Mouse (Mus musculus): ENCODE data around the gene Ppt2. TPM values are rescaled to one million over a fixed set of nuclear protein-coding genes. Genes with fewer than 3 reads are reported as not detected.

Gene Ppt2
- total and polyA plus RNA-seq, 2 experiments from 2014 or later: 20.2 to 27.2 TPM

DNA sequence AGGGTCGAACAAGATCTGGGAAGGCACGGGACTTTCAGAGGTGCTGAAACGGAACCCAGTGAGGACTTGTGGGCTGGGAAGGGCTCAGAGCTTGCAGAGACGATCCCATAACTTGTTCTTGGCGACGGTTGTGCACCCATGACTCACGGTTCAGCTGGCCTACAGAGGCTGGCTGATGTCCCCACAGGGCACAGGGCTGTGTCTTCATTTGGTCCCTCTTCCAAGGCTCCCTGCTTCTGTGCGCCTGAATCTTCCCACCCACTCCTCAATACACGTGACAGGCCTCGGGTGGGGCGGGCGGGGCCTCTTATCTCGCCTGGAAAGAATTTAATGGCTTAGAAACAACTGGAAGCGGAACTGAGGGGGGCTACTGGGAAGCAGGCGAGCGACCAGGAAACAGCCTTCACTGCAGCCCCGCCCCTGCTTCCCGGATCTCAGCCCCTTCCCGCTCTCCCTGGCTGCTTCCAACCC is 32.8 kb upstream of the Ppt2 start:
- WGBS: 13% methylated on average over 19 of the region's 19 CpGs
- Histone ChIP-seq H3K4me2 (ENCODE audit: low read depth) (peak overlapping the region; percentile 35), H3K4me1 (ENCODE audit: insufficient read depth) (no peaks in the 10 kb centered on the region), H3K36me3 (ENCODE audit: insufficient read depth) (no peaks in the 10 kb centered on the region), H3K9me3 (ENCODE audit: low read length) (no peaks in the 10 kb centered on the region), H3K4me3 (ENCODE audit: low read depth, low read length) (peak overlapping the region; percentile 5; the same call in 1 of the 2 replicates), H3K9ac (no peak overlapping the region), H3K27ac (ENCODE audit: low read depth, low read length) (no peak overlapping the region), H3K27me3 (ENCODE audit: insufficient read depth, low read length) (peaks cover 4% of the 10 kb centered on the region; the same call in 1 of the 2 replicates)
- TF ChIP-seq CTCF (IDR thresholded peaks at IDR 0.05; ENCODE audit: low read depth): no peak
- ATAC-seq (no peak), DNase-seq (no peak)

DNA sequence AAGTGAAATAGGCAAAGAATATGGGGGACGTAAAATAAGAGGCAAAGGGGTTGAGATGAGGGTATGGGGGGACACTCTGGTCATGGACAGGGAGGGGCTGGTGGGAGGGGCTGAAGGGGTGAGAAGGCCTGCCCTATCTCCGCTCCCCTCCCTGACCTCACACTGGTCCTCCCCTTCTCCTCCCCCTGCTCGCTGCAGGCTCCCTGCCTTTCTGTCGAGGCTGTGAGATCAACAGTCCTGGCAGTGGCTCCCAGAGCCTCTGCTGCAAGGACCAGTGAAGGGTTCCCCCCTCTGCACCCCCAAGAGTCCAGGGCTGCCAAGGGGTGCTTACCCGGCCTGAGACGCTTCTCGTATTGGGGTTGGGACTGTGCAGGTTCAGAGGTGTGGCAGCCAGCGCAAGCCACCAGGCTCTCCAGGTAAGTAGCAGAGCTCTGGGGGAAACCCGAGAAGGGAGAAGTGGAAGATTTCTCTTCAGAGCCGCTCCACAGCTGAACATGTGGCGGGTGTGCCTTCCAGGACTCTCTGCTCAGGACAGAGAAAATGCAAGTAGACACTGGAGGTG is 32.0 kb upstream of the Ppt2 start:
- ATAC-seq (no peak), DNase-seq (no peak)
- Histone ChIP-seq H3K4me2 (ENCODE audit: low read depth) (no peak overlapping the region), H3K9ac (no peak overlapping the region), H3K4me1 (ENCODE audit: insufficient read depth) (no peaks in the 10 kb centered on the region), H3K36me3 (ENCODE audit: insufficient read depth) (no peaks in the 10 kb centered on the region), H3K27me3 (ENCODE audit: insufficient read depth, low read length) (peaks cover 4% of the 10 kb centered on the region; the same call in 1 of the 2 replicates), H3K27ac (ENCODE audit: low read depth, low read length) (no peak overlapping the region), H3K4me3 (ENCODE audit: low read depth, low read length) (no peak overlapping the region), H3K9me3 (ENCODE audit: low read length) (no peaks in the 10 kb centered on the region)
- 38% methylated on average over 11 of the region's 11 CpGs for WGBS
- no peak for TF ChIP-seq CTCF (IDR thresholded peaks at IDR 0.05; ENCODE audit: low read depth)

DNA sequence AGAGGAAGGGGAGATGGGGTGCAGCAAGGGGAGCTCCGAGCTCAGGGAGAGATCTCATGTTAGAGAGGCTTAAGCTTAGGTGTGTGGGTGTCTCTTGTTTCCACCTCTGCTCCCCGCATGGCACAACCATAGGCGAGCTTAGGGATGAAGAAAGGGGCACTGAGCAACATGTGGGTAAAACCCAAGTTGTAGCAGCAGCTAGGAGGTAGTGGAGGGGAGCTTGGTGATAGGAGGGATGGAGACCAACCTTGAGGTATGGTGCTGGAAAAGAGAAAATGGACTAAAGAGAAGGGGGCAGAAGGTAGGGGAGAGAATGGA is 31.5 kb upstream of the Ppt2 start:
- WGBS: 70% methylated on average over 3 of the region's 3 CpGs
- Histone ChIP-seq H3K9me3 (ENCODE audit: low read length) (no peaks in the 10 kb centered on the region), H3K9ac (no peak overlapping the region), H3K36me3 (ENCODE audit: insufficient read depth) (no peaks in the 10 kb centered on the region), H3K4me3 (ENCODE audit: low read depth, low read length) (no peak overlapping the region), H3K27me3 (ENCODE audit: insufficient read depth, low read length) (peaks cover 4% of the 10 kb centered on the region; the same call in 1 of the 2 replicates), H3K27ac (ENCODE audit: low read depth, low read length) (no peak overlapping the region), H3K4me2 (ENCODE audit: low read depth) (no peak overlapping the region), H3K4me1 (ENCODE audit: insufficient read depth) (no peaks in the 10 kb centered on the region)
- no peak for TF ChIP-seq CTCF (IDR thresholded peaks at IDR 0.05; ENCODE audit: low read depth)
- DNase-seq (no peak), ATAC-seq (no peak)

DNA sequence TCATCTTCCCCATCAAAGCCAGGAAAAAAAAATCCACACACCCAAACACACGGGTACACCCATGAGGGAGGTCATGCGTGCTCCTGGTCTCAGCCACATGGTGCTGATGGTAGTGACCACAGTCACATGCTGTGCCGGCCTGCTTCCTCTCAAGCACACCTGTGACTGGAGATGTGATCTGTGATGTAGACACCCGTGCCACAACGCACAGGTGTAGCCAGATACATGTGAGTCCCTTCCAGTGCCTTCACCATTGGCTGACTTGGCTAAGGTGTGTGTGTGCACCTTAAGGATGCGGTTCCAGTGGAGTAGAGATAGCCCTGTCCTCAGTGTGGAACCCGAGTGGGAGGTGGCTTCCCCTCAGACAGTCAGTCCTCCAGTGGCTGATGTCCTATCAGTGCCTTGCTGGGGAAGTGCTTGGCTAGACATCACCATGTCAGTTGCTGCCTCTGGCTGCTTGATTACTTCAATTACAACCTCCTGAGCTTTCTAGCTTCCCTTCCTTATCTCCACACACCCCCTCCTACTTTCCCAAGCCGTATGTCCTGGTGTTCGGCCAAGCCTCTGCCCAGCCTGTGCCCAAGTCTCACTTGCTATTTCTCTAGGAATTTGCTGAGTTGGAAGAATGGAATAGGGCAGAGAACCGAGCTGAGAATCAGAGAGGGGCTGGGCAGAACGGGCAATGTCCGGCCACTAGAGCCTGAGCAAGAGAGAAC is 31.0 kb upstream of the Ppt2 start:
- Histone ChIP-seq H3K9me3 (ENCODE audit: low read length) (no peaks in the 10 kb centered on the region), H3K4me3 (ENCODE audit: low read depth, low read length) (no peak overlapping the region), H3K27ac (ENCODE audit: low read depth, low read length) (no peak overlapping the region), H3K4me2 (ENCODE audit: low read depth) (no peak overlapping the region), H3K9ac (no peak overlapping the region), H3K36me3 (ENCODE audit: insufficient read depth) (peaks cover 4% of the 10 kb centered on the region), H3K4me1 (ENCODE audit: insufficient read depth) (no peaks in the 10 kb centered on the region), H3K27me3 (ENCODE audit: insufficient read depth, low read length) (peaks cover 4% of the 10 kb centered on the region; the same call in 1 of the 2 replicates)
- TF ChIP-seq CTCF (IDR thresholded peaks at IDR 0.05; ENCODE audit: low read depth): no peak
- no peak for DNase-seq
- no peak for ATAC-seq
- WGBS: 65% methylated on average over 12 of the region's 12 CpGs

DNA sequence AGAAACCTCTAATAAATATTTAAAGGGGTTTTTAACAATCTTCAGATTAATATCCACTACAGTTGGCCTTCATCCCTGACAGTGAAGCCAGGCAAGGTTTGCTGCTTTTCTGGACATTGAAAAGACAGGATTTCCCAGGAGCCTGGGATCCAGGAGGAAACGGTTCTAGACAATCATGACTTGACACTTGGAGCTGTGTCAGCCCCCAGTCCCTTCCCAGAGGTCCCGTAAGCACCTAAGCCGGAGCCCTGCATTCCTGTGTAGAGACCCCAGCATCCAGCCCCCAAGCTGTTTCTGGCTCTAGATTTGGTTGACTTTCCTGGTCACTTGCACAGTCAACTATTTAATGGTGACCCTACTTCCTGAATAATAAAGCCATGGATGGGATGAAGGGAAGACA is 30.3 kb upstream of the Ppt2 start:
- Histone ChIP-seq H3K27me3 (ENCODE audit: insufficient read depth, low read length) (peaks cover 4% of the 10 kb centered on the region; the same call in 1 of the 2 replicates), H3K36me3 (ENCODE audit: insufficient read depth) (peaks cover 10% of the 10 kb centered on the region), H3K9me3 (ENCODE audit: low read length) (no peaks in the 10 kb centered on the region), H3K4me1 (ENCODE audit: insufficient read depth) (no peaks in the 10 kb centered on the region), H3K4me2 (ENCODE audit: low read depth) (no peak overlapping the region), H3K4me3 (ENCODE audit: low read depth, low read length) (no peak overlapping the region), H3K27ac (ENCODE audit: low read depth, low read length) (no peak overlapping the region), H3K9ac (no peak overlapping the region)
- no peak for TF ChIP-seq CTCF (IDR thresholded peaks at IDR 0.05; ENCODE audit: low read depth)
- DNase-seq (no peak), ATAC-seq (no peak)
- WGBS: 84% methylated on average over 3 of the region's 3 CpGs

DNA sequence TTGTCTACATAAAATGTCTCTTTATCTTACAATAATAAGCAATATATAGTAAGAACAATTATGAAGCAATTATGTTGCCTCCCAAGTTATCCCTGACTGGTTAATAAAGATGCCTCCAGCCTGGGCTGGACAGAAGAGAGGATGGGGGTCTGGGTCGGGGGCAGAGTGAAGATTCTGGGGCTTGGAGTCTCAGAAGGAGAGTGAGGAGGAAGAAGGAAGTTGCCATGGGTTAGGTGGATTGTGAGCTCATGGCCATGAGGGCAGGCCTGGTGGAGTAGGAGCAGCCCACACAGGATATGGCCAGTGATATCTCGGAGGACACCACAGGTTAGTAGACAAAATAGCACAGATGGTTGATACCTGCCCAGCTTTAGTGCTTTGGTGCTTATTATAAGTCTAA is 29.8 kb upstream of the Ppt2 start:
- peaks cover 4% of the 10 kb centered on the region; the same call in 1 of the 2 replicates for H3K27me3 ChIP-seq (ENCODE audit: insufficient read depth, low read length)
- TF ChIP-seq CTCF (IDR thresholded peaks at IDR 0.05; ENCODE audit: low read depth): no peak
- H3K9ac ChIP-seq: no peak overlapping the region
- no peak overlapping the region for H3K4me2 ChIP-seq (ENCODE audit: low read depth)
- DNase-seq (no peak), ATAC-seq (no peak)
- no peak overlapping the region for H3K4me3 ChIP-seq (ENCODE audit: low read depth, low read length)
- peaks cover 14% of the 10 kb centered on the region for H3K36me3 ChIP-seq (ENCODE audit: insufficient read depth)
- 79% methylated on average over 2 of the region's 2 CpGs for whole genome bisulfite sequencing
- no peaks in the 10 kb centered on the region for H3K9me3 ChIP-seq (ENCODE audit: low read length)
- no peak overlapping the region for H3K27ac ChIP-seq (ENCODE audit: low read depth, low read length)
- H3K4me1 ChIP-seq (ENCODE audit: insufficient read depth): no peaks in the 10 kb centered on the region

DNA sequence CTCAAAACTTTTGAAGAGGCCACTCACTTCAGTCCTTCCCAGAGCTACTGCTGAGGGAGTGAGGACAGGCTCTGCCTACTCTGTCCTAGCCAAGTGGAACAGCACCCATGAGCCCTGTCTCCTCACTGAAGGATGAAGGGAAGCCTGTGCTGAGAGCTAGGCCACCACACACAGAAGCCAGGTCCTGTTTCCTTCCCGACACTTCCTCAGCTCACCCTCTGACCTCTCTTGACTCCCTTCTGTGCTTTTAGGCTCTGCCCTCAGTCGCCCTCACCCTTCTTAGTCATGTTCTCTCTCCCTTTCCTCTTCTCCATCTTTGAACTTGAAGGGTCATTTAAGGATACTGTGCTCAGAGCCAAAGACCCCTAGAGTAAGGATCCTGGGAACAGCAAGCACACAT is 29.0 kb upstream of the Ppt2 start:
- H3K27ac ChIP-seq (ENCODE audit: low read depth, low read length): no peak overlapping the region
- ATAC-seq (no peak), DNase-seq (no peak)
- no peaks in the 10 kb centered on the region for H3K9me3 ChIP-seq (ENCODE audit: low read length)
- no peak overlapping the region for H3K4me3 ChIP-seq (ENCODE audit: low read depth, low read length)
- peaks cover 23% of the 10 kb centered on the region for H3K36me3 ChIP-seq (ENCODE audit: insufficient read depth)
- TF ChIP-seq CTCF (IDR thresholded peaks at IDR 0.05; ENCODE audit: low read depth): no peak
- H3K27me3 ChIP-seq (ENCODE audit: insufficient read depth, low read length): peaks cover 4% of the 10 kb centered on the region; the same call in 1 of the 2 replicates
- H3K4me1 ChIP-seq (ENCODE audit: insufficient read depth): no peaks in the 10 kb centered on the region
- H3K4me2 ChIP-seq (ENCODE audit: low read depth): no peak overlapping the region
- WGBS: 53% methylated on average over 2 of the region's 2 CpGs
- no peak overlapping the region for H3K9ac ChIP-seq
